Mouse (Mus musculus): ENCODE results near the gene March9. TPM values are rescaled to one million over a fixed set of nuclear protein-coding genes. Genes with fewer than 3 reads are reported as not detected.
A peak's percentile ranks its signal among the peaks of the same experiment; 100 is the strongest.

The March9 gene
- polyA plus RNA-seq, 1 experiment from 2014 or later: 2.0 TPM

DNA sequence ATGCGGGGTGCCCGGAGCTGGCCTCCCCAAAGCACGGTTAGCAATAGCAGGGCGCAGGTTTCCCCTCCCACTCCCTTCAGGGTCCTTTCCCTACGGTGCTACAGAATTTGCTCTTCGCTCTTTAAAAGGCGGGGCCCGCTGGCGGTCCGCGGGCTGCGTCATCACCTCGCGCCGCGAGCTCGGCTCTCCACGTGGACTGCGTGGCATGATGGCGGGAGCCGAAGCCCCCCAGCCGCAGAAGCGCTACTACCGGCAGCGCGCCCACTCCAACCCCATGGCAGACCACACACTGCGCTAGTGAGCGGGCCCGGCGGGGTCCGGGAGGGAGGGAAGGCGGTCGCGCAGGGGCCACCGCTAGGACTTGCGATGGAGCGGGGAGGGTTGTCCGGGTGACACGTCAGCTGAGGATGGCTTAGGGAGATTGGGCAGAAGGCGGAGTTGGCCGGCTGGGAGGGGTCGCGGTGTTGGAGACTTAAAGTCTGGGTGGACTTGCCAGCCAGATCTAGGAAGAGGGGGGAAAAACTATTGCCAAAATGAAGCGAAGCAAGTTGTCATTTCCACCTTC is 18.1 kb downstream of the March9 start:
- under 1% methylated on average over 44 of the region's 44 CpGs for WGBS
- H3K27me3 ChIP-seq (ENCODE audit: control insufficient read depth, insufficient read depth, low read length): no peaks in the 10 kb centered on the region
- H3K4me2 ChIP-seq (replicated peaks; ENCODE audit: low read depth, low read length): peak overlapping the region; percentile 99
- H3K4me1 ChIP-seq (ENCODE audit: control insufficient read depth, insufficient read depth, low read length): peaks cover 5% of the 10 kb centered on the region
- no peaks in the 10 kb centered on the region for H3K9me3 ChIP-seq (ENCODE audit: control insufficient read depth, low read depth, low read length)
- peak overlapping the region; percentile 52 for H3K27ac ChIP-seq (ENCODE audit: low read length)
- peak overlapping the region; percentile 60 for H3K9ac ChIP-seq (replicated peaks; ENCODE audit: low read depth, low read length)
- H3K4me3 ChIP-seq (ENCODE audit: low read depth, low read length): peak overlapping the region; percentile 72
- peaks cover 2% of the 10 kb centered on the region; the same call in 1 of the 2 replicates for H3K36me3 ChIP-seq (ENCODE audit: control insufficient read depth, insufficient read depth, low read length)
- peak; percentile 83 for ATAC-seq (ENCODE audit: insufficient number of reproducible peaks, insufficient read depth, low FRiP score, low read depth)

DNA sequence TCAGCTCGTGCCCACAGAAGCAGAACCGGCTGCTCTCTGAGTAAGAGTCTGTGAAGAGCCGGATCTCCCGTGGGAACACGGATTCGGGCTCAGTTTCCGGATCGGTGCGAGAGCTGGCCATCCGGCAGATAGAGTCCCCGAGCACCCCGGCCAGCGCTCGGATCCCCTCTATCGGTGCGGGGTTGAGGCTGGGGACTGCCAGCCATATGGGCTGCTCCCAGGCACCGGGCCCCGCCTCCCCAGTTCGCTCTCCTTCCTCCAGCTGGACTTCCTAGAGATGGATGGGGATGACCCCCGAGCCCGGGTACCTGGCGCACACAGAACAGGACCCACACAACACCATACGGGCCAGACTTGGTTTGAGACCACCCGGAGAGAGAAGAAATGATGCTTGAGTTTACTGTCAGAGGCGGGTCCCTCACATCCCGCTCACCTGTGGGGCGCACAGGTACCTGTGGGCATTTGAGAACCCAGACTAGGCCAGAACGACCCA is 18.7 kb downstream of the March9 start, which contains the start of the genes Mettl1 and Eef1akmt3:
TSS of gene Mettl1 (plus strand) at position 141 of the 493 bp plus-strand sequence.
TSS of gene Eef1akmt3 (minus strand) at position 240 of the 493 bp plus-strand sequence.
- H3K27me3 ChIP-seq (ENCODE audit: control insufficient read depth, insufficient read depth, low read length): no peaks in the 10 kb centered on the region
- peak within 1 kb of the TSS; percentile 60 for H3K9ac ChIP-seq (replicated peaks; ENCODE audit: low read depth, low read length)
- H3K4me1 ChIP-seq (ENCODE audit: control insufficient read depth, insufficient read depth, low read length): peaks cover 5% of the 10 kb centered on the region
- peak within 1 kb of the TSS; percentile 99 for H3K4me2 ChIP-seq (replicated peaks; ENCODE audit: low read depth, low read length)
- H3K4me3 ChIP-seq (ENCODE audit: low read depth, low read length): peak within 1 kb of the TSS; percentile 72
- peak; percentile 60; the same call in 1 of the 2 replicates for ATAC-seq (ENCODE audit: insufficient number of reproducible peaks, insufficient read depth, low FRiP score, low read depth)
- under 1% methylated on average over 28 of the region's 28 CpGs for WGBS
- peaks cover 2% of the 10 kb centered on the region; the same call in 1 of the 2 replicates for H3K36me3 ChIP-seq (ENCODE audit: control insufficient read depth, insufficient read depth, low read length)
- no peaks in the 10 kb centered on the region for H3K9me3 ChIP-seq (ENCODE audit: control insufficient read depth, low read depth, low read length)
- H3K27ac ChIP-seq (ENCODE audit: low read length): peak within 1 kb of the TSS; percentile 52

DNA sequence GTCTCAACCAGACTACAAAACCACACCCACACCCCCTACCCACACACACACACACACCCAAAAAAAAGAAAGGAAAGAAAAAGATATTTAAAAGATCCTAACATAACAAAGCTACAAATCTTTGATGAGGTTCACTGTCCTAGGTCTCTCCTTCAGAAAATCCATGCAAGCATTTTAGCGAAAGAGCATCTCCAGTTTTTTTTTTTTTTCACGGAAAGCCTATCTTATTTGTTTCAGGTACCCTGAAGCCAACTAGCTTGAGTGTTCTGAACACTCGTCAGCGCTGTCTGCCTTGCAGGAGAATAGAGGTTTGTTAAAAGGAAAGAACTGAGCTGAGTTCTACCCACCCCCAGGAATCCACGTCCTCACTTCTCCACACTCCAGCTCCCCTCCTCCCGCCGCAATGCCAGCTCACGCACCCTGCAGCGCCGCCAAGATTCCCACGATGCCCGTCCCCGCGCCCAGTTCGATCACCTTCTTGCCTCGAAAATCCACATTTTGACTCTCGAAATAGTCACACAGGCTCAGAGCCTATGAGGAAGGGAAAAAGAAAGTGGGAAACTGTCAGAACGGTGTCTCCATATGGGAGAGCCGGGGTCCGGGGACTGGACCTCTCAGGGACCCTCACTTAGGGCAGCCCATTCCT is 19.3 kb downstream of the March9 start:
- Histone ChIP-seq H3K27me3 (ENCODE audit: control insufficient read depth, insufficient read depth, low read length) (no peaks in the 10 kb centered on the region), H3K27ac (ENCODE audit: low read length) (no peak overlapping the region; the same call in 1 of the 2 replicates), H3K4me1 (ENCODE audit: control insufficient read depth, insufficient read depth, low read length) (peaks cover 5% of the 10 kb centered on the region), H3K9ac (replicated peaks; ENCODE audit: low read depth, low read length) (peak overlapping the region; percentile 60), H3K4me2 (replicated peaks; ENCODE audit: low read depth, low read length) (peak overlapping the region; percentile 99), H3K36me3 (ENCODE audit: control insufficient read depth, insufficient read depth, low read length) (peaks cover 2% of the 10 kb centered on the region; the same call in 1 of the 2 replicates), H3K9me3 (ENCODE audit: control insufficient read depth, low read depth, low read length) (no peaks in the 10 kb centered on the region), H3K4me3 (ENCODE audit: low read depth, low read length) (peak overlapping the region; percentile 72)
- no peak for ATAC-seq (ENCODE audit: insufficient number of reproducible peaks, insufficient read depth, low FRiP score, low read depth)
- WGBS: 1% methylated on average over 20 of the region's 20 CpGs

DNA sequence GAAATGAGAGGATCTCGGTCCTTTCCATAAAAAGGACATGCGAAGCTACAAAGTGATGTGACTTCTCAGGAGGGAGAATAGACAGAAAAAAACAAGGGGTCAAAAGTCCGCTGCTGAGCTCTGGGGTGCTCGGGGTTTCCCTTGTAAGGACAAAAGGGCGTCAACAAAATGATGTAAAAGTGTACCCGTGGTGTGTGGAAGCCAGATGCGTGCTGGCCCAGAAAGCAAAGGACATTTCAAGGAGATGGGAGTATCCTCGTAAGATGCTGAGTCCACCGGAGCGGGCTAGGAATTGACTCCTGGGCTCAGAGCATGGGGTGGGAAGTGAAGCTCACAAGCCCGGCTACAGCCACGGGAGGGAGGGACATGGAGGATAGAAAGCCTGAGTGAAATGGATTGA is 22.3 kb downstream of the March9 start:
- no peak overlapping the region for H3K27ac ChIP-seq (ENCODE audit: low read length)
- no peak overlapping the region for H3K4me2 ChIP-seq (replicated peaks; ENCODE audit: low read depth, low read length)
- H3K27me3 ChIP-seq (ENCODE audit: control insufficient read depth, insufficient read depth, low read length): no peaks in the 10 kb centered on the region
- H3K4me1 ChIP-seq (ENCODE audit: control insufficient read depth, insufficient read depth, low read length): peaks cover under 1% of the 10 kb centered on the region; the same call in 1 of the 2 replicates
- no peaks in the 10 kb centered on the region for H3K9me3 ChIP-seq (ENCODE audit: control insufficient read depth, low read depth, low read length)
- H3K36me3 ChIP-seq (ENCODE audit: control insufficient read depth, insufficient read depth, low read length): no peaks in the 10 kb centered on the region
- no peak overlapping the region for H3K9ac ChIP-seq (replicated peaks; ENCODE audit: low read depth, low read length)
- no peak overlapping the region for H3K4me3 ChIP-seq (ENCODE audit: low read depth, low read length)
- no peak for ATAC-seq (ENCODE audit: insufficient number of reproducible peaks, insufficient read depth, low FRiP score, low read depth)
- WGBS: 76% methylated on average over 12 of the region's 12 CpGs

DNA sequence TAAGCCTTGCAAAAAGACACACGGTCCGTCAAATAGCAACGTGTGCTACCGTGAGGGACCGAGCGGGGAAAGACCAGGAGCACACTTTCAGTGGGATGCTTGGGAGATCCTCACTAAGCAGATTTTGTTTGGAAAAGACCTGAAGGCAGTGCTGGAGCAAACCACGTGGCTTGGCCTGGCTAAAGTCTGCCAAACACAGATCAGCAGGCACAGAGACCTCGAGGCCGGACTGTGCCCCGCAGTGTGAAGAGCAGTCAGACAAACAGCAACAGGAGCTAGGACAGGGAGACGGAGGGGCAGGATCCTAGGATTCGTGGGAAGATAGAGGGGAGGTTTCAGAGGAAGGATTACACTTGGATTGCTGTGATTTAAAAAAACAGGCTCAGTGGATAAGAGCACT is 23.7 kb downstream of the March9 start:
- H3K36me3 ChIP-seq (ENCODE audit: control insufficient read depth, insufficient read depth, low read length): no peaks in the 10 kb centered on the region
- no peak overlapping the region for H3K27ac ChIP-seq (ENCODE audit: low read length)
- 76% methylated on average over 12 of the region's 12 CpGs for WGBS
- H3K4me2 ChIP-seq (replicated peaks; ENCODE audit: low read depth, low read length): no peak overlapping the region
- H3K9me3 ChIP-seq (ENCODE audit: control insufficient read depth, low read depth, low read length): no peaks in the 10 kb centered on the region
- no peaks in the 10 kb centered on the region for H3K27me3 ChIP-seq (ENCODE audit: control insufficient read depth, insufficient read depth, low read length)
- ATAC-seq (ENCODE audit: insufficient number of reproducible peaks, insufficient read depth, low FRiP score, low read depth): no peak
- no peak overlapping the region for H3K9ac ChIP-seq (replicated peaks; ENCODE audit: low read depth, low read length)
- no peak overlapping the region for H3K4me3 ChIP-seq (ENCODE audit: low read depth, low read length)
- no peaks in the 10 kb centered on the region for H3K4me1 ChIP-seq (ENCODE audit: control insufficient read depth, insufficient read depth, low read length)

DNA sequence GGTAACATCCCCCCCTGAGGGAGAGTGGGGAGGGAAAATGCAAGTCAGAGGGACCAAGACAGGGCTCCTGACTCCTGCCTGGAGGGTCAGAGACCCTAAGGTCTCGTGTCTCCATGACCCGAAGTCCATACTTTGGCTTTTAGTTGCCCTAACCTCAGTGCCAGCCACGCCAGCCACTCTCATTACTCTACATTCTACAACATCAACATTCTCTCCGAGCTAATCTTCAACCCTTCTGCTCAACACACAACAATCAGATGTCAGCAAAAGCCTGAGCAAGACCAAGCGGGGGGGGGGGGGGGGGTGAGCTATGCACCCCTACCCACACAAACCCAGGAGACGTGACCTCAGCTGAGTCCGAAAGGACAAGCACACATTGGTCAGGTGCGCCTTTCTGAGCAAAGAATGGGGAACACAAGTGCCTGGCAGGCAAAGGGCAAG is 26.7 kb downstream of the March9 start:
- no peak overlapping the region for H3K9ac ChIP-seq (replicated peaks; ENCODE audit: low read depth, low read length)
- no peak overlapping the region for H3K27ac ChIP-seq (ENCODE audit: low read length)
- H3K36me3 ChIP-seq (ENCODE audit: control insufficient read depth, insufficient read depth, low read length): peaks cover 4% of the 10 kb centered on the region
- no peaks in the 10 kb centered on the region for H3K27me3 ChIP-seq (ENCODE audit: control insufficient read depth, insufficient read depth, low read length)
- no peak overlapping the region for H3K4me2 ChIP-seq (replicated peaks; ENCODE audit: low read depth, low read length)
- no peak overlapping the region for H3K4me3 ChIP-seq (ENCODE audit: low read depth, low read length)
- 73% methylated on average over 8 of the region's 8 CpGs for WGBS
- no peaks in the 10 kb centered on the region for H3K4me1 ChIP-seq (ENCODE audit: control insufficient read depth, insufficient read depth, low read length)
- ATAC-seq (ENCODE audit: insufficient number of reproducible peaks, insufficient read depth, low FRiP score, low read depth): no peak
- H3K9me3 ChIP-seq (ENCODE audit: control insufficient read depth, low read depth, low read length): no peaks in the 10 kb centered on the region

DNA sequence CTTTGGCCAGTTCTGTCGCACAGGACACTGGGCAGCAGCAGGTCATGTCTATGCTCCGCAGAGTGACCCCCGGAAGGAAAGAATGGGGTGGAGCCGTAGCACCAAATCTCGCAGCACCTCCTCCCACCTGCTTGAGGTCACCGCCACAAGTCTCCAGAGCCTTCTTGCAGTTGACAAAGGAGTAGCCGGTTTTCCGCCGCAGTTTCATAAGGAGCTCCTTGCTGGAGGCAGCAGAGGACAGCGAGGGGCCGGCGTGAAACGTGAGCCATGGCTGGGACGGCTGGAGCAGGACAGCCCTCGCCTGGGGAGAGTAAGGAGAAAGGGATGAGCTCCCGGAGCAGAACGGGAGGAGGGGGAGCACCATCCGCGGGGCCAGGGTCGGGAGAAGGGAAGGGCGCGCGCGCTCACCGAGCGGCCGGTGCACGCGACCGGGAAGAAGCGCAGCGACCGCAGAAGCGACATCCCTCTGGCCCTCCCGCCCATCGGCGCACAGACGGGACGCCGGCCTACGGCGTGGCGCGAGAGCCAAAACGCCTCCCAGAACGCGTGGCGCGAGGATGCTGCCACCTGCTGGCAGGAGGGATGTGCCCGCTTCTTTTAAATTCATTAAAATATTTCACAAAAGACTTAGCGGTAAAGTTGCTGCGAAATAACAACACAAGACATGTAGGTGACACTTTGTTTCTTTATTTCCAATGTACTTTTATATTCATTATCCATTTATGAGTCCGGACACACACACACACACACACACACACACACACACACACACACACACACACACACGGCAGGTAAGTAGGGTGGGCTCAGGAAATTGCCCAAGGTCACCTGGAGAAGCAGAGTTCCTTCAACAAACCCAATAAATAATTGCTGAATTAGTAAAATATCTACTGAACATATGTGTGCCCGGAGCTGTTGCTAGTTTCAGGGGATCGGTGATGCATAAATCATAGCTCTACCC is 29.4 kb downstream of the March9 start, which contains the start of gene Tsfm:
TSS of gene Tsfm (minus strand) at position 505 of the 961 bp plus-strand sequence.
- no peaks in the 10 kb centered on the region for H3K9me3 ChIP-seq (ENCODE audit: control insufficient read depth, low read depth, low read length)
- H3K9ac ChIP-seq (replicated peaks; ENCODE audit: low read depth, low read length): peak within 1 kb of the TSS; percentile 71
- 5% methylated on average over 56 of the region's 56 CpGs for WGBS
- H3K4me3 ChIP-seq (ENCODE audit: low read depth, low read length): peak within 1 kb of the TSS; percentile 84
- H3K4me1 ChIP-seq (ENCODE audit: control insufficient read depth, insufficient read depth, low read length): no peaks in the 10 kb centered on the region
- peak within 1 kb of the TSS; percentile 85 for H3K4me2 ChIP-seq (replicated peaks; ENCODE audit: low read depth, low read length)
- peak within 1 kb of the TSS; percentile 59; the same call in 1 of the 2 replicates for H3K27ac ChIP-seq (ENCODE audit: low read length)
- ATAC-seq (ENCODE audit: insufficient number of reproducible peaks, insufficient read depth, low FRiP score, low read depth): peak; percentile 88
- H3K36me3 ChIP-seq (ENCODE audit: control insufficient read depth, insufficient read depth, low read length): peaks cover 22% of the 10 kb centered on the region
- H3K27me3 ChIP-seq (ENCODE audit: control insufficient read depth, insufficient read depth, low read length): no peaks in the 10 kb centered on the region

DNA sequence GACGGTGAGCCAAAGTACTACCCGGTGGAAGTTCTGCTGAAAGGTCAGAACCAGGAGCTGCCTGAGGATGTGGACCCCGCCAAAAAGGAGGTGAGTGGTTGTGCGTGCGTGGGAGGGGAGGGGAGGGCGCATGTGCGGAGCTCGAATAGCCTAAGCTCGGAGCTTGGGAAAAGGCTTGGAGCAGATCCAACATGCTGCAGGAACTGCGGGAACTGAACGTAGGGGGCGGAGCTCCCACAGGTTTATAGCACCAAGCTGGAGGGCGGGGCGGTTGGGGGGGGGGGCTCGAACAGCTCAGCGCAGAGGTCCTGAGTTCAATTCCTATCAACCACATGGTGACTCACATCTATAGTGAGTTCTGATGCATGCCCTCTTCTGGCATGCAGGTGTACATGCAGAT is 41.6 kb downstream of the March9 start:
- H3K27me3 ChIP-seq (ENCODE audit: control insufficient read depth, insufficient read depth, low read length): no peaks in the 10 kb centered on the region
- H3K36me3 ChIP-seq (ENCODE audit: control insufficient read depth, insufficient read depth, low read length): peaks cover 11% of the 10 kb centered on the region
- WGBS: 71% methylated on average over 16 of the region's 16 CpGs
- no peak overlapping the region for H3K4me3 ChIP-seq (ENCODE audit: low read depth, low read length)
- ATAC-seq (ENCODE audit: insufficient number of reproducible peaks, insufficient read depth, low FRiP score, low read depth): no peak
- no peaks in the 10 kb centered on the region for H3K9me3 ChIP-seq (ENCODE audit: control insufficient read depth, low read depth, low read length)
- no peak overlapping the region for H3K27ac ChIP-seq (ENCODE audit: low read length)
- no peaks in the 10 kb centered on the region for H3K4me1 ChIP-seq (ENCODE audit: control insufficient read depth, insufficient read depth, low read length)
- no peak overlapping the region for H3K4me2 ChIP-seq (replicated peaks; ENCODE audit: low read depth, low read length)
- no peak overlapping the region for H3K9ac ChIP-seq (replicated peaks; ENCODE audit: low read depth, low read length)
